ENCODE assay signal across 31 mouse cellular contexts in genomic region chr19:12427101-12427500, GRCm38 (mm10). TPM values are rescaled to one million over a fixed set of nuclear protein-coding genes. Genes with fewer than 3 reads are reported as not detected.
DNase-seq lines count a peak whose midpoint lies in the region; ATAC-seq and TF ChIP-seq lines count a peak whose summit lies in the region.
"Had no signal": no experiment of that assay in that cellular context is flagged by ENCODE, and none has a peak within 500 bp of the region (broad histone marks: within the 10 kb centered on the region; RNA-seq: fewer than 3 reads in every experiment).

No protein-coding gene starts in this region.

- peak; percentile 56 for ATAC-seq in common myeloid progenitor, adult 5-6 weeks (replicated peaks; ENCODE audit: low read depth, poor library complexity, severe bottlenecking)
- peak; percentile 67 for ATAC-seq in megakaryocyte progenitor cell, adult 5-6 weeks (replicated peaks; ENCODE audit: poor library complexity)
- peak; percentile 73 for ATAC-seq in neutrophil, adult 5-6 weeks (ENCODE audit: extremely low read depth, insufficient number of reproducible peaks, low FRiP score, poor library complexity, severe bottlenecking)
- no peak for ATAC-seq in kidney, embryonic 16.5 days (ENCODE audit: low FRiP score, low TSS enrichment)
- ATAC-seq: forebrain, embryonic 14.5 days; forebrain, postnatal 0 days; hindbrain, embryonic 16.5 days had no signal

- no peaks in the 10 kb centered on the region for H3K27me3 ChIP-seq in kidney, embryonic 16.5 days (ENCODE audit: insufficient read depth, low read length)
- H3K27me3 ChIP-seq: embryonic facial prominence, embryonic 12.5 days; embryonic facial prominence, embryonic 15.5 days; heart, embryonic 12.5 days; heart, embryonic 15.5 days; hindbrain, embryonic 13.5 days had no signal

- H3K9me3 ChIP-seq in kidney, embryonic 16.5 days (ENCODE audit: low read length), result no peaks in the 10 kb centered on the region
- H3K9me3 ChIP-seq: embryonic facial prominence, embryonic 12.5 days; embryonic facial prominence, embryonic 15.5 days; heart, embryonic 12.5 days; heart, embryonic 15.5 days; hindbrain, embryonic 10.5 days; hindbrain, embryonic 13.5 days had no signal

- no peak for TF ChIP-seq CTCF in gastrocnemius, adult 2 months (IDR thresholded peaks at IDR 0.05)

- intact Hi-C loops in gastrocnemius, adult 2 months (cut with DNase I), result no loop called here

- peak; percentile 46 to 51 for DNase-seq in B cell, adult 2 months
- no peak for DNase-seq in gastrocnemius, adult 2 months
- no peak for DNase-seq in frontal cortex, postnatal 10 days (ENCODE audit: low spot score in 2 of 2)
- DNase-seq in kidney, adult 9 months, result no peak
- DNase-seq: adrenal gland, adult 2 months; adrenal gland, postnatal 14 days; cerebellum, adult 11-12 months; cerebellum, adult 8-10 months; cerebellum, postnatal 10 days; forebrain, postnatal 0 days; gastrocnemius, postnatal 10 days; gastrocnemius, postnatal 36 days; heart, adult 18-20 months; heart, postnatal 10 days; heart, postnatal 36 days had no signal

- H3K4me3 ChIP-seq in gastrocnemius, adult 2 months, result no peak overlapping the region
- H3K4me3 ChIP-seq in kidney, embryonic 16.5 days (ENCODE audit: low read length), result no peak overlapping the region
- H3K4me3 ChIP-seq: embryonic facial prominence, embryonic 12.5 days; embryonic facial prominence, embryonic 15.5 days; heart, embryonic 12.5 days; heart, embryonic 15.5 days; hindbrain, embryonic 10.5 days; hindbrain, embryonic 13.5 days had no signal

- H3K4me2 ChIP-seq in kidney, embryonic 16.5 days (replicated peaks; ENCODE audit: low read depth, low read length), result no peak overlapping the region
- H3K4me2 ChIP-seq: embryonic facial prominence, embryonic 12.5 days; embryonic facial prominence, embryonic 15.5 days; heart, embryonic 12.5 days; heart, embryonic 15.5 days; hindbrain, embryonic 13.5 days had no signal

- no peak overlapping the region for H3K27ac ChIP-seq in gastrocnemius, adult 2 months
- H3K27ac ChIP-seq in kidney, embryonic 16.5 days (ENCODE audit: low read length), result no peak overlapping the region
- H3K27ac ChIP-seq: embryonic facial prominence, embryonic 12.5 days; embryonic facial prominence, embryonic 15.5 days; heart, embryonic 15.5 days; hindbrain, embryonic 10.5 days; hindbrain, embryonic 13.5 days had no signal

- no peaks in the 10 kb centered on the region for H3K4me1 ChIP-seq in kidney, embryonic 16.5 days (ENCODE audit: insufficient read depth, low read length)
- H3K4me1 ChIP-seq: embryonic facial prominence, embryonic 12.5 days; embryonic facial prominence, embryonic 15.5 days; heart, embryonic 12.5 days; heart, embryonic 15.5 days; hindbrain, embryonic 10.5 days; hindbrain, embryonic 13.5 days had no signal

- 84% methylated on average over 5 of the region's 5 CpGs for WGBS in kidney, embryonic 16.5 days

- no peak overlapping the region for H3K9ac ChIP-seq in kidney, embryonic 16.5 days (replicated peaks; ENCODE audit: low read length)
- H3K9ac ChIP-seq: embryonic facial prominence, embryonic 12.5 days; embryonic facial prominence, embryonic 15.5 days; forebrain, postnatal 0 days; heart, embryonic 12.5 days; heart, embryonic 15.5 days; hindbrain, embryonic 13.5 days had no signal

- H3K36me3 ChIP-seq in kidney, embryonic 16.5 days (ENCODE audit: insufficient read depth, low read length), result no peaks in the 10 kb centered on the region
- H3K36me3 ChIP-seq: embryonic facial prominence, embryonic 12.5 days; embryonic facial prominence, embryonic 15.5 days; heart, embryonic 12.5 days; heart, embryonic 15.5 days; hindbrain, embryonic 10.5 days; hindbrain, embryonic 13.5 days had no signal

RNA-seq across cellular contexts. Expression of gene Pfpl, which starts 0.6 kb away (rescaled TPM):
- total RNA-seq in common myeloid progenitor, adult 5-6 weeks (2017), result not detected in 2 replicates
- total RNA-seq in megakaryocyte progenitor cell, adult 5-6 weeks (2015), result not detected in 2 replicates
- total RNA-seq in megakaryocyte progenitor cell, adult 5-6 weeks (2017), result not detected in 2 replicates
- total RNA-seq in neutrophil, adult 5-6 weeks (2017), result not detected in 2 replicates
- total RNA-seq in gastrocnemius, adult 2 months (2021), result not detected
- polyA plus RNA-seq in kidney, embryonic 16.5 days (2015; fragmentation: Nextera tagmentation; extraction: Ambion mirVana), result not detected in 2 replicates
- total RNA-seq: adrenal gland, adult 2 months; adrenal gland, postnatal 14 days; forebrain, postnatal 0 days; gastrocnemius, postnatal 10 days; gastrocnemius, postnatal 36 days; heart, adult 18-20 months; heart, postnatal 10 days; heart, postnatal 36 days; MEL had no signal
- polyA plus RNA-seq: adrenal gland, adult 2 months; brain, embryonic 14.5 days; embryonic facial prominence, embryonic 12.5 days; embryonic facial prominence, embryonic 15.5 days; forebrain, embryonic 11.5 days; forebrain, embryonic 14.5 days; forebrain, postnatal 0 days; frontal cortex, adult 2 months; heart, embryonic 12.5 days; heart, embryonic 15.5 days; hindbrain, embryonic 10.5 days; hindbrain, embryonic 13.5 days; hindbrain, embryonic 16.5 days had no signal

RNA-seq across cellular contexts. Expression of gene Olfr1441, which starts 9.9 kb away (rescaled TPM):
- total RNA-seq in common myeloid progenitor, adult 5-6 weeks (2017), result not detected in 2 replicates
- total RNA-seq in megakaryocyte progenitor cell, adult 5-6 weeks (2015), result not detected in 2 replicates
- total RNA-seq in megakaryocyte progenitor cell, adult 5-6 weeks (2017), result not detected in 2 replicates
- not detected in 2 replicates for total RNA-seq in neutrophil, adult 5-6 weeks (2017)
- not detected for total RNA-seq in gastrocnemius, adult 2 months (2021)
- not detected in 2 replicates for polyA plus RNA-seq in kidney, embryonic 16.5 days (2015; fragmentation: Nextera tagmentation; extraction: Ambion mirVana)
- total RNA-seq: adrenal gland, adult 2 months; adrenal gland, postnatal 14 days; forebrain, postnatal 0 days; gastrocnemius, postnatal 10 days; gastrocnemius, postnatal 36 days; heart, adult 18-20 months; heart, postnatal 10 days; heart, postnatal 36 days; MEL had no signal
- polyA plus RNA-seq: adrenal gland, adult 2 months; brain, embryonic 14.5 days; embryonic facial prominence, embryonic 12.5 days; forebrain, embryonic 11.5 days; forebrain, embryonic 14.5 days; forebrain, postnatal 0 days; frontal cortex, adult 2 months; heart, embryonic 12.5 days; heart, embryonic 15.5 days; hindbrain, embryonic 10.5 days; hindbrain, embryonic 13.5 days; hindbrain, embryonic 16.5 days had no signal

RNA-seq across cellular contexts. Expression of gene Mpeg1, which starts 33.5 kb away (rescaled TPM):
- total RNA-seq in common myeloid progenitor, adult 5-6 weeks (2017), result 27.4 and 39.1 TPM in 2 replicates
- 74.6 and 105 TPM in 2 replicates for total RNA-seq in megakaryocyte progenitor cell, adult 5-6 weeks (2015)
- total RNA-seq in megakaryocyte progenitor cell, adult 5-6 weeks (2017), result 41.8 and 52.4 TPM in 2 replicates
- total RNA-seq in neutrophil, adult 5-6 weeks (2017), result 276 and 282 TPM in 2 replicates
- total RNA-seq in gastrocnemius, adult 2 months (2021), result 1 to 10 TPM in 1 of 2 experiments, under 1 TPM in 1; 0.98 to 1.1 TPM
- 0.54 and 0.62 TPM in 2 replicates for polyA plus RNA-seq in kidney, embryonic 16.5 days (2015; fragmentation: Nextera tagmentation; extraction: Ambion mirVana)
- total RNA-seq: MEL had no signal

RNA-seq across cellular contexts. Expression of gene Olfr1440, which starts 40.0 kb away (rescaled TPM):
- total RNA-seq in common myeloid progenitor, adult 5-6 weeks (2017), result not detected in 2 replicates
- total RNA-seq in megakaryocyte progenitor cell, adult 5-6 weeks (2015), result not detected in 2 replicates
- not detected in 2 replicates for total RNA-seq in megakaryocyte progenitor cell, adult 5-6 weeks (2017)
- not detected in 2 replicates for total RNA-seq in neutrophil, adult 5-6 weeks (2017)
- not detected for total RNA-seq in gastrocnemius, adult 2 months (2021)
- not detected in 2 replicates for polyA plus RNA-seq in kidney, embryonic 16.5 days (2015; fragmentation: Nextera tagmentation; extraction: Ambion mirVana)
- total RNA-seq: adrenal gland, adult 2 months; adrenal gland, postnatal 14 days; forebrain, postnatal 0 days; gastrocnemius, postnatal 10 days; gastrocnemius, postnatal 36 days; heart, adult 18-20 months; heart, postnatal 10 days; heart, postnatal 36 days; MEL had no signal
- polyA plus RNA-seq: adrenal gland, adult 2 months; brain, embryonic 14.5 days; embryonic facial prominence, embryonic 12.5 days; forebrain, embryonic 11.5 days; forebrain, embryonic 14.5 days; forebrain, postnatal 0 days; frontal cortex, adult 2 months; heart, embryonic 12.5 days; heart, embryonic 15.5 days; hindbrain, embryonic 10.5 days; hindbrain, embryonic 13.5 days; hindbrain, embryonic 16.5 days had no signal

Comparison
In these comparisons a context has a peak if more than half of its experiments do, and no peak if none do; other contexts are left out.
1. DNase-seq: peak in B cell, adult 2 months (2 of 2); none in gastrocnemius, adult 2 months (single experiment), frontal cortex, postnatal 10 days (0 of 2) and kidney, adult 9 months (single experiment).
2. RNA of gene Mpeg1, which starts 33.5 kb away (total RNA-seq): 276 to 282 TPM in neutrophil, adult 5-6 weeks, 41.8 to 105 TPM in megakaryocyte progenitor cell, adult 5-6 weeks and 27.4 to 39.1 TPM in common myeloid progenitor, adult 5-6 weeks; 0.98 to 1.1 TPM in gastrocnemius, adult 2 months; every median in the first group is over 10 times any median in the second.